Mouse (Mus musculus) monocyte, adult 2 months (primary cell): ENCODE measurements at regions not wholly inside any gene's neighbourhood (a gene's known extent, or its start where the extent isn't known, plus 50 kb on each side); places are given as distances from the start of the nearest gene placed in this dataset.

Source experiments
- DNase-seq, 2 experiments: peaks; one replicate each; pipeline ENCODE4 v3.0.0; 2022; ENCODE audit warnings: low spot score in 2 of 2, low read depth in 1 of 2

DNA sequence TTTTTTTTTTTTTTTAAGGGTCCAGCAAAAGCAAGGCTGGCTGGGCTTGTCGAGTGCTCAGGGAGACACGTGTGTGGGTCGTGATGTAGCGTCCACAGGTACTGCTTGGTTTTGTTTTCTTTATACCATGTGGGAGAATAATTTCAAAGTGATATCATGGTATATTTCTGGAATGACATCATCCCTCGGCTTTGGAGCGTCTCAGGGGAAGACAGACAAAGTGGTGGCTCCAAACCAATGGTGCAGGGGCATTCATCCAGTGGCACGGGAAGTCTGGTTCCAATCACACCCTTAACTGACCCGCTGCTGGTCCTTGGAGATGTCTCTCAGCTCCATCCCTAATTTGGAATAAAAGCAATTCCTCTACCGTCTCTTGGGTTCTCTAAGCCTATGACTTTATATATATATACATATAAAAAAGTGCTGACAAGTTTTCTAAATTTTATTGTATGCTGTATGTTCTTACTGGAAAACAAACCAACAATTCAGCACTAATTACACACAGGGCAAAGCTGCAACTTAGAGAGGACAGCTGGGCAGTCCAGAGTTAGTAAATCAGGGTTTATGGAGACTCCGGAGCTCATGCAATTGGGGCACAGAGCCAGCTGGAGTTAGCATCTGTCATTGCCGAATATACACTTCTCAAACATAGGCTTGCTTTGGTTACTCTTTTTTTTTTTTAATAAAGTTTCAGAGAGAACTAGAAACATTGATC is 115.3 kb downstream of the Evx1 start:
- no peak for DNase-seq

DNA sequence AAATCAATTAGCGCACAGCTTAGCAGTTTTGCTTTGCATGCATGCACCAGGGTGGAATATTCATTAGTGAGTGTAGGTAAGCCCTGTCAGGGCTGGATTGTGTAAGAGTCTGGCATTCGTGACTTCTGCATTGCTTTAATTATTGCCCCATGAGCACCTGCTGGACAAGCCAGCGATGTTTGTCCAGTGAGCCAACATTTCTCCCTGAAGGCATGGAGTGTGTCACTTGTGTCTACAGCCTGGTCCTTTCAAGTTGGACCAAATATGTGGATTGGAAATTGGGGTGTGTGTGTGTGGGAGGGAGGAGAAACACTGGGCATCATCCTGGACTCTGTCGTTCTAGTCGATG is 115.9 kb downstream of the Evx1 start:
- DNase-seq, result no peak

DNA sequence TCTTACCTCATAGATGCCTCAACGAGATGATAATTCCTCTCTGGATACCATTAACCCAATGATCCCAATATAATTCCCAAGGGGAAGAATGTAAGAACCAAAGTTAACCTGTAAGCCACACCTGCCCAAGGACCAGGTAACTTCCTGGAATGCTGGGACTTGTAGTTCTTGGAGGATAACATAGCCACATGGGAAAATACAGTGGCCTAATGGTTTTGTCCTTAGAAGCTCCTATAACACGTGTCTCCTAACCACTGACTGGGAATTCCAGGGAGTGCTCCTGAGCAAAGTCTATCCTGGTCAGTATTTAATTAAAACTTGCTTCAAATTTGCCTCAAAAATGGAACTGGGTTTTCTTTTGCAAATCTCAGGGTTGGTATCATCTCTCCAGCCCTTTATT is 119.9 kb downstream of the Evx1 start:
- no peak for DNase-seq

DNA sequence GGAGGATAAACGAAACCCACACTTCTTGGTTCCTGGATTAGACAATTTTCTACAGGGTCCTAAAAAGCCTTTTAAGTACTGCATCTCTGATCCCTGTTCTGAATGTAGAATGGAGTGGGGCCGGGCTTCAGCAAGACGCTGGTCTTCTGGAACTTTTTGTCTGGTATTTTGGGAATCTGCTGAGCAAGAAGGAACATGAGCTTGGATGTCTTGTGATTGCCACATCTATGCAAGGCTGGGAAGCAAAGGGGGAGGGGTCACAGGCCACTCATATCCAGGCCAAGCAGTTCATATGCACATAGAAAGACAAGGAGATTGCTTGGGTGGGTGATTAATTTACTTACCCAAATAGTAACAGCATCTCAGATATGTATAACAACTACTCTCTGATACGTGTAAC is 121.5 kb downstream of the Evx1 start:
- no peak for DNase-seq

DNA sequence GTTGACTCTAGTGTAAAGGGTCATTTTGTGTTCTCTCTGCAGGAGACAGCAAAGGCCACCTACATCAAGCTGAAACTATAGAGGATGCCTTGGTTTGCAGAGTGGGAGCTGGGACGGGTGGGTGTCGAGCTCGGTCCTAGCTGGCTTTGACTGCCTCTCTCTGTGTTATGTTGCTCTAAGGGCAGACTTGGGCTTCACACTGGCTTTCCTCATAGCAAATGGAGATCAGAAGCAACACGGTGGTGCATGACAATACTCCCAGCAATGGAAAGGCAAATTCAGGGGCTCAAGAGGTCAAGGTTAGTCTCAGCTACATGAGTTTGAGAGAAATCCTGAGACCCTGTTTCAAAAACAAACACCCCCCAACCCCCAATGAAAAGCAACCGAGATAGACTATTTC is 122.1 kb downstream of the Evx1 start:
- DNase-seq, result no peak

DNA sequence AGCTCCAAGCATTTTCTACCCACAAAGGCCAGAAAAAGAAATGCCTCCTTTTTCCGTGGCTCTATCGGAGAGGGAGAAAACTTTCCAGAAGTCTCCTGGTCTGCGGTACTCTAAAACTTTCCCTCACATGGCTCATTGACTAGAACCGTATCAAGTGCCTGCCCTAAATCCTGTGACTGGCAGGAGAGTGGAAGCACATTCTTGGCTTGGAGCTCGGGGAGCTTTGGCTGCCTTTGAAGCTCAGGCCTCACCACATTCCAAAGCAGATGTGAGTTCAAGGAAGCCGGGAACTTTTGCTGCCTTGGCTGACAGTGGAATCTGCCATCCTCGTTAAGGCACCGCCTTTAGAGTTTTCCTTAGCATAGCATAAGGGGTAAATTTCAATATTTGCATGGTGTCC is 125.1 kb downstream of the Evx1 start:
- DNase-seq, result no peak

DNA sequence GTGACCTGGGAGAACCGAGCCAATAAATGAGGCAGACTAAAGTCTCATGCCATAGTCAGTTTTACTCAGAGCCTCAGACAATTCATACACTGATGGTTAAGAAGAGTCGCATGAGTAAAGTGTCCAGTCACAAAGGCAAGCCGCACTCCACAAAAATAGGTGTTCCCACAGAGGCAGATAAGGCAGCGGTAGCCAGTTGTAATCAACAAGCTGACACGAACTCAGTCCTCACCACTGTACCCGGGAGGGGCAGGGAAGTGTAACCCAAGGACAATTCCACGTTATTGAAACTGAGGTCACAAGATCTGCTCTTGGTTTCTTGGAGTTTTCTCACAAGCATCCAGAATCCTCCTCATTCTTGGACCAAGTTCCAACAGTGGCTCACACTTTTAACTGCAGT is 125.9 kb downstream of the Evx1 start:
- DNase-seq, result no peak

DNA sequence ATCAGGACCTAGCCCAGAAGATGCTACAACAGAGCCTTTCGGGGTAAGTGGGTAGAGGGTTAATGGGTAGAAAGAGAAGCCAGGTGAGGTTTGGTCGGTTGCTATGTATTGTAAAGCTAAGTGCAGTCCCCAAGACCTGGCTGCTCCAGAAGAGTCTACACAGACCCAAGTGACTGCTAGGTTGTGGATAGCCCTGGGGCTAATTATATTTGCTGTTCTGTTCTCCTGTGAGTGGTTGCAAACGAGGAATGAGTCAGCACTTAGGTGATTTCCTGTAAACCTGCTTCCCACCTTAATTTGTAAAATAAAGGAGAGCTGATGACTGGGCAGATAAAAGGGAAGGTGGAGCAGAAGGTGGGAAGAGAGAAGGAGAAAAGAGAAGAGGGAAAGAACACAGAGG is 126.9 kb downstream of the Evx1 start:
- no peak for DNase-seq

DNA sequence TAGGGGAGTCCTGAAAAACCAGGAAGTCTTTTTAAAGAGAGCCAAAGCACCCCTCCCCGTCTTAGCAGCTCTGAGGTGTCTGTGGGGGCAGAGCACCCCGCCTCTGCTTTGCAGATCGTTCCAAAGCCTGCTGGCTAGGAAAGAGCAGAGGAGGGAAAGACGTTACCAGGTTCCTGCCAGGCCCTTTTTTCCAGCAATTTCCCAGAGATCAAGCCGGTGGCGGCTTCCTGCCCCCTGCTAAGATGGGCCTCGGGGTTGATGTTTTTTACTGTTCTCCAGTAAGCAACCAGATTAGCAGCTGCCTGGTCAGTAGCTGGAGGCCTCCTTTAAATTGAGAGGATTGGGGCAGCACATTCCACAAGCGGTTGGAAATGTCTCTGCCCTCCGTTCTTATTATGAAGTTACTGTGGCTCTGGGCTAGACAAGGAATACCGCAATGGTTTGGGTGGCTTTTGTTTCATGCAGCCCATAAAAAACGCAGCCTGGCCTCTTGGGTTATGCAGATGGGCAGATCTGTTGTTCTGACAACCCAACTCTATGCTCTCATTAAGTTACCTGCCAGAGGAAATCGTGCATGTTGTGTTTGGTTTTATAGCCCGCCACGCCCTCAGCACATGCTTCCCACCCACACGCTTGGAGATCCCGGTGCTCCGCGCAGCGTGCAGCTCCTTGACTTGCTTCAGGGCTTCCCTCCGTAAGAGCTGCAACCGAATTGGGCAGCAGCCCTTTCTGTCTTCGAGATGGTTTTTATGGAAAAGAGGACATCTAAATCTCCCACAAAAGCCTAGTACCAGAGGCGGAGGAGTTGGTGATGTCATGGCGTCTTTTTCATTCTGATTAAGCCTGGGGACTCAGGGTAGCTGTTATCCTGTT is 130.1 kb downstream of the Evx1 start:
- no peak for DNase-seq

DNA sequence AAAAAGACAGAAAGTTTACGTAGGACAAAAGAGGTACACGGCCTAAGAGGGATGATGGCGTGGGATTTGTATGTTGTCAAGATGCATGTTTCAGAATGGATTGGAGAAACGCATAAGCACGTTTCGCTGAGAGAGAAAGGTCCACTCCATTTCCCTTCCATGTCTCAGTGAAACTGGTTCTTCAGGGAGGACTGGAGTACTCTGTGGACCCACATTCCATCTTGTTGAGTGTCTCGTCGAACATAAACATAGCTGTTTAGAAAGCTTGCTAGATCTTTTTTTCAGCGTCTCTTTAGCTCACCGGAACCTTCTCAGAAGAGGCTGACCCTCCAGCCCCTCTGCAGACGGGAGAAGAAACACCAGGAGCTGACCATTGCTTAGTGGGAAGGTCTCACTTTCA is 145.5 kb downstream of the Evx1 start:
- no peak for DNase-seq

DNA sequence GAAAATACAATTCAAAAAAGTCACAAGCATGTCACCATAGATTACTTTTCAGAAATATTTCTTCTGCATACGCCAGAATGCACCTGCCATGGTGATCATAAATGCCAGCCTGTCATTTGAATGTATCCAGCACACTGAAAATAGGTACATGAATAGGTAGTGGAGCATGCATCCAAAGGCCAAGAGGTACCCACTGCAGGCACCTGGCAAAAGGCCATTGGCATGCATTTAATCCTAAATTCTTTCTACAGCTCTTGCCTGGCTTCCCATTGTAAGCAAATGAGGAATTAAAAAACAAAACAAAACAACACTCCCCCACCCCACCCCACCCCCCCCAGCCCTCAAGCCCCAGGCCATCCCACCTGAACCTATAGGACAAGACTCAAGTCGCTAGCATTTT is 147.9 kb downstream of the Evx1 start:
- DNase-seq, result no peak

DNA sequence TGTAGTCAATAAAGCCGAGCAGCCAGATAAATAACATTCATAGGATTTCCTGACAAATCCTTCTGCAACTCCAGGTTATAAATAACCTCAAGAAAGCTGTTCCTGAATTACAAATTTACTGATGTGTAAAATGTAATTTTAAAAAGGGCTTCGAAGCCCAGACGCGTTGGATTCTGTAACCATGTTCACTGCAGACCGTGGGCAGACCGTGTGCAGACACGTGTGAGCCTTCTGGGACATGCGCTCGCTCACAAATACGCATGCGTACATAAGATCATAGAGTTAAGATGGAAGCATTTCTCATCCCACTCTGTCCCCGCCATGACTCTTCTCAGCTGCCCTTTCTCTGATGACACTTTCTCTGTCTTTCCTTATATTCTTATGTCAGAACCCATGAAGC is 150.1 kb downstream of the Evx1 start:
- DNase-seq, result no peak

DNA sequence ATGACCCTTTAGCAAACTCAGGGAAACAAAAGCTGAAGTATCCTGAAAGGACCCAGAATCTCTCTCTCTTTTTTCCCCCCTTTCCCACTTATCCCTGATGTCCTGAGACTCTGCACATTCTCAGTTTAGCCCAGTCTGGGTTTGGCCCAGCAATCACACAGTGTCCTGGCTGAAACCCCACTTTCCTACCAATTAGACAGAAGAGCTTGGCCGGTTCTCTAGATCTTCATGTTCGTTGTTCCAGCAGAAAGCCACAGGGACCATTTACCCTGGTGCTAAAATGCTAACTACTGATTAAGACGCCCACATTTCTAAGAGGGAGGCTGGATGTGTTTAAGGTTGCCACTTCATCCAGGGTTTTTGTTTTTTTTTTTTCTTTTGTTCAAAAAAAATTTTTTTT is 151.3 kb downstream of the Evx1 start:
- no peak for DNase-seq

DNA sequence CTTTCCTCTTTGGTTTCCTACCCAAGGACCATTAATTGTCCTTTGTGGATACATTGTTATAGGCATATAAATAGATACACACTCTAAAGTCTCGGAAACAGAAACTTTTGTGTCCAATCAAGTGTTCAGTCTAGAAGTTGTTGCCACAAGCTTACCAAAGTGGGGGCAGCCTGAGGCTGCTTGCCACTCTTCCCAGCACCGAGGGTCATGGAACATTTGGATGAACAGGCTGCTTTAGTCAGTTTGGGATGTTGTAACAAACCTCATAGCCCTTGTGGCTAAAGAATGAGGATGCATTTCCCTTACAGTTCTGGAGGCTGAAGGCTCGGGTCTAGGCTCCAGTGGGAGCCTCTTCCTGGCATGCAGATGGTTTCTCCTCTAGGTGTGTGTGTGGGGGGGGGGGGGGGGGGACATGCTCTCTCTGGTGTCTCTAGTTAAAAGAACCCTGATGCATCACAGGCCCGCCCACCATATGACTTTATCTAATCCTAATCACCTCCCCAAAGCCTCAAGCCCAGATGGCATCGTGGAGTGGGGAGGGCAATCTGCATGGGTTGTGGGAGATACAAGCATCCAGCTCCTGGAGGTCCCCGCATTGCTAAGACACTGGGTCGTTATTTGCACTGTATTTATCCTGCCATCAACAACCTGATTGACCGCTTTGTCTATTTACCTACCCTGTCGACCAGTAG is 152.7 kb downstream of the Evx1 start:
- no peak for DNase-seq

DNA sequence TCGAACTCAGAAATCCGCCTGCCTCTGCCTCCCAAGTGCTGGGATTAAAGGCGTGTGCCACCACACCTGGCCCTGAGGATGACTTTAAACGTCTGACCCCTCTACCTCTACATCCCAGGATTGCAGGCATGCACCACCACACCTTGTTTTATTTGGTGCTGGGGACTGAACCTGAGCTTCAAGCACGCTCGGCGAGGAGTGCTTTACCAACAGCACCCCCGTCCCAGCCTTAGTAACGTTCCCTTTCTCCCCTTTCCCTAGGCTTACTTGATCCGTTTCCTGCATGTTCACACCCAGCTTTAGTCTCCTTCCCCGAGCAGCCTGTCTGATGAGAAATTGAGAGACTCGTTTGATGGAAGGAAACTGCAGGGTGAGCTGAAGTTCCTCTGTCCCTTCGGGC is 157.5 kb downstream of the Evx1 start:
- DNase-seq, result no peak

DNA sequence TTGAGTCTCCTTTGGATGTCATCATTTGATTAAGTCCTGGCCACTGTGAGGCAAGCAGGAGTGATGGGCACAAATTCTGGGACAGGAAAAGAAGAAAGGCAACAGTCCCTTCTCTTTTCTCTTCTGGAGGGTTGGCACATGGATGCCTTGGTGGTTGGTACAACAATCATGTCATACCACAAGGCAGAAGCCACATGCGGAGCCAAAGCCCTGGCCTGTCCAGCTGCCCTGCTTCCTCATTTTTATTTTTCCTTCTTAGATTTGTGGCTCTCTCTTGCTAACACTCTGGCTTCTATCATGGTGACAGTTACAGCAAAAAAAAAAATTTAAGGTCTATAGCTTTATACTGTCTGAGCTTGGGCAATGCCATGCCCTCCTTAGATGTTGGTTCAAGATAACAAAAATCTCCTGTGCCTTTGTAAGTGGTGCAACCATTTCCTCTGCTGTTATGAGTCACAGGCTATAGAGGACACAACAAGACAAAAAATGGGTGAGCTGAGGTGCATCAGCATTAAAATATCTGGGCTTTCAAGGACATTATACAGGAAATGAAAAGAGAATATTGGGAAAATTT is 158.2 kb downstream of the Evx1 start:
- peak in 1 of 2 experiments; percentile 8 for DNase-seq

DNA sequence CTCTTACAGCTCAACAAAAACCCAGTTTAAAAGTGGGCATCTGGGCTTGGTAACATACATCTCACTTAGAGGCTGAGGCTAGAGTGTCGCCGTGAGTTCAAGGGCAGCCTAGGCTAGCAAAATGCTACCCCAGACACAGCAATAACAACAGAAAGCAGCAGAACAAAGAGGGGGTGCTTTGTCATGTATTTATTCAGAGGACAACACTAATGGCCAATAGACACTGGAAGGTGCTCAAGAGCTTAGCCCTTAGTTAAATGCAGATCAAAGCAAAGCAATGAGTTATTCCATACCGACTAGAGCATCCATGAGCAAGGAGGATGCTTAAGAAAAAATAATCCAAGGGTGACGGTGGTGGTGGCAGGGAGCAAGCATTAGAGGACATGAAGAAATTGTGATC is 158.7 kb downstream of the Evx1 start:
- no peak for DNase-seq

DNA sequence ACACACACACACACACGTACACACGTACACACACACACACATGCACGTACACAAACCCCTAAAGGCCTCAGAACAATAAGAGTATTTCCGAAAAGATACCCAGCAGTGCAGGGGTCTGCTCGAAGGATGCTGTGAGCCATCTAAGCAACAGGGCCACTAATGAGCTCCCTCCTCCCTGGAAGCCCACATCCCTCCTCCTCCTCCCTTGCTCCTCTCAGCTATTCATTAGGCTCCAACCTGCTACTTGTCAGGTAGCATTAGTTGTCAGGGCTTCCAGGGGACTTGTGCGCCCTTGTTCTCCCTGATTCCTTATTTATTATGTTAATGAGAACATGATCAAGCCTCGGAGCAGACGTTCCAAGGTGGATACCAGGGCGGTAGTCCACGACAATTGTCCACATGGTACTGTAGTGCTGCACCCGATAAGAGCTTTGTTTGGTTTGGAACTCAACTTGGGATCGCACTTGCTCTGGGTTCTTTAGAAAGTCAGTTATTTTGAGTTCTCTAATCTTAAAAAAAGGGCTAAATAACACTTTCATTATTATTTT is 159.8 kb downstream of the Evx1 start:
- no peak for DNase-seq

DNA sequence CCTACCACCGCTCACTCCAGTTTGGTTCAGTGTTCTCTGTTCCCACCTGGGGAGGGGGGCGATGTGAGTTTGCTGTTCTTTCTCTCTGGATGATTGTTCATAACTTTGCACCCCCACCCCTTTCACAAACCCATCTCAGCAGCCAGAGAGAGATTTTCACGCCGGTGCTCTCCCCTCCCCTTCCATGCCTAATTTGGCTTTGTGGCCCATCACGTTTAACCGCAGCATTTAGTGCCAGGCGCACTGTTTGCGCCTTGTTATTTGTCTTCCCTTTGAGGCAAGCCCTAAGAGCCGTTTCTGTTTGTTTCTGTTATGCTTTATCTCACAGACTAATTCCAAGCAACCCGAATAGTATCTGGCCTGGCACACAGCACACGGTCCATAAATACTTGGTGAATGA is 160.6 kb downstream of the Evx1 start:
- DNase-seq, result no peak

DNA sequence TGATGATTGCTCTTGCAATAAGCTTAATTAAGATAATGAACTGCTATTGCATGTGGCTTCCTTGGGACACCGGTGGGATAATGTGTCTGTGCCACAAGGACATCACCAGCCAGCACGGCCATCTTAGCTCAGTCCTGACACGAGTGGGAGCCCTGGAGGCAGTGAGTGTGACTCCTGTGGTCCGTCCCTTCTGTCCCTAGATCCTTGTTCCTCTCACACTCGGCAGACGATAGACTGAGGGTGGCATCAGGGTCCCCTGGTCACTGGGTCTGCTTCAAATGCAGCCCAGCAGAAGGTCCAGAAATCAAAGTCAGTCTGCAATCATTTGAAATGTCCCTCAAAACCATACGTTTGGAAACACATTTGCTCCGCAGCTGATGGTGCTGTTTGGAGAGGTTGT is 162.4 kb downstream of the Evx1 start:
- DNase-seq, result no peak

DNA sequence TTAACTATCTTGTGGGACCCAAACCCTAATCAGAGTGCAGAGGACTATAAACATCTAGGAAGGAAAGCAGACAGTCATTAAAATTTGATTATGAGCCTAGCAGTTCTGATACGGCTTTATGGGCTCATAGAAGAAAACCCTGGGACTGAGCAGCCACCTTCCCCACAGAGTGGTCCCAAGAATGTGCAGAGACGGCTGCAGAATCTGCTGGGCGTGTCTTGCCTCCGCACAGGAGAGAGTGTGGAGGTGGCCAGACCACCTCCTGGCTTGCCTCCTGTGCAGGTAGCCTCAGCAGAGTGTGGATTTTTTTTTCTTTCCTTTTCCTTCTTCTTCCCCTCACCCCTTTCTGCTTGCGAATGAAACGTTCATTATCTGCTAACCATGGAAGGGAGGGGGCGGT is 163.3 kb downstream of the Hibadh start:
- DNase-seq, result no peak

DNA sequence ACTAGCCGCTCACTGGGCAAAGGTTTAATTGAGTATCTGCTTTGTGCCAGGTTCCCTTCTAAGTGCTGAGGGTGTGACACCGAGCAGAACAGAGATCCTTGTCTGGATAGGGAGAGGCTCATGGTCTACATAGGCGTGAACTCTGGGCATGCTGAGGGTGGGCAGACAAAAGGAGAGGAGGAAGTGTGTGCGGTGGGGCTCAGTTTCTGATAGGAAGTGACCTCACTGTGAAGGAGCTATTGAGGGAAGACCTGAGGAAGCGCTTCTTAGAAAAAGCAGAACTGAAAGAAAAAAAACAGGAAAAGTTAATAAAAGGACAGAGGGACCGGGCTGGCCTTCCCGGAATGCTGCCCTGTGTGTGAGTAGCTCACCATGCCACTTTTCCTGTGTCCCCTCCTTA is 162.8 kb downstream of the Hibadh start:
- peak; percentile 31 to 48 for DNase-seq
